Mouse (Mus musculus): ENCODE measurements at regions not wholly inside any gene's neighbourhood (a gene's known extent, or its start where the extent isn't known, plus 50 kb on each side); places are given as distances from the start of the nearest gene placed in this dataset.

- TF ChIP-seq EP300 (optimal IDR thresholded peaks at IDR 0.05) = no peak
- TF ChIP-seq CTCF (IDR thresholded peaks at IDR 0.05; ENCODE audit: low read depth) = no peak
Observed at GRCm38 (mm10) chr1:102733991-102734390, 2034.3 kb upstream of the Cdh20 start.
